Mouse (Mus musculus) myocyte (in vitro differentiated cells): ENCODE results near the gene Caln1.

Source experiments
- MAX ChIP-seq: IDR thresholded peaks from one replicate; pipeline ENCODE4 v1.6.1; 2011; ENCODE audit warnings: low read depth, mild to moderate bottlenecking, control low read depth
- POLR2A ChIP-seq: IDR thresholded peaks from one replicate; pipeline ENCODE4 v1.6.1; 2011; ENCODE audit warnings: low read depth, mild to moderate bottlenecking, control low read depth, moderate library complexity; ENCODE audit not compliant: insufficient read length

GRCm38 (mm10) chr5:130641881-130642280, 272.6 kb downstream of the Caln1 start:
- TF ChIP-seq MAX (no peak), POLR2A (no peak)
